Mouse (Mus musculus): ENCODE measurements around the gene Idnk. TPM values are rescaled to one million over a fixed set of nuclear protein-coding genes. Genes with fewer than 3 reads are reported as not detected.

Idnk gene
- polyA plus RNA-seq (2017; shearing (Covaris generic)), result 138 TPM

DNA sequence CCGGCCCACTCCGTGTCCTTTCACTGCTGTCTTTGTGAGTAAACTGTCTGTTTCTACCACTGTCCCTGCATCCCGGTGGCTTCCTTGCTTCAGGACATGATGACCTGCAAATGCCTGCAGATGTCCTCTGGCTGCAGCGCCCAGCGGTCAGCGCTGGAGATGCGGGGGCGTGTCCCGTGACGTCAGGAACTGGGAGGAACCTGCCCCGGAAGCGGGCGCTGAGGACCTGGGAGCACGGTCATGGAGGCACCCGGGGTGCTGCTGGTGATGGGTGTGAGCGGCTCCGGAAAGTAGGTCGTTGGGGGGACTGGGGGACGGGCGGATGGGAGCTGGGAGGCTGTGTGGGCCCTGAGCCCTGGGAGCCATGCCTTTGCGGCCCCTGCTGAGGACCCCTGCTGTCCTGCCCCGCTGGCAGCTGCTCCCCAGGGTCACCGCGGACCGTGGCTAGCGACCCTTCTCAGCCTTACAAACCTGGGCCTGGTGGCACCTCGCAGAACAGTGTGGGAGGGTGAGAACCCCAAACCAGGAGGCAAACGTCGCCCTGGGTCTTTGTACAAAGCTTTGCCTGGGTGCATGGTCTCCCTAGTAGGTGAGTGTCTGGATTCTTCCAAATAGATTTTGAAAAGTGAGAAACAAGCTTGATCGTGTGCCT lies at the start of gene Idnk:
TSS of gene Idnk (plus strand) at position 203 of the 652 bp plus-strand sequence.

DNA sequence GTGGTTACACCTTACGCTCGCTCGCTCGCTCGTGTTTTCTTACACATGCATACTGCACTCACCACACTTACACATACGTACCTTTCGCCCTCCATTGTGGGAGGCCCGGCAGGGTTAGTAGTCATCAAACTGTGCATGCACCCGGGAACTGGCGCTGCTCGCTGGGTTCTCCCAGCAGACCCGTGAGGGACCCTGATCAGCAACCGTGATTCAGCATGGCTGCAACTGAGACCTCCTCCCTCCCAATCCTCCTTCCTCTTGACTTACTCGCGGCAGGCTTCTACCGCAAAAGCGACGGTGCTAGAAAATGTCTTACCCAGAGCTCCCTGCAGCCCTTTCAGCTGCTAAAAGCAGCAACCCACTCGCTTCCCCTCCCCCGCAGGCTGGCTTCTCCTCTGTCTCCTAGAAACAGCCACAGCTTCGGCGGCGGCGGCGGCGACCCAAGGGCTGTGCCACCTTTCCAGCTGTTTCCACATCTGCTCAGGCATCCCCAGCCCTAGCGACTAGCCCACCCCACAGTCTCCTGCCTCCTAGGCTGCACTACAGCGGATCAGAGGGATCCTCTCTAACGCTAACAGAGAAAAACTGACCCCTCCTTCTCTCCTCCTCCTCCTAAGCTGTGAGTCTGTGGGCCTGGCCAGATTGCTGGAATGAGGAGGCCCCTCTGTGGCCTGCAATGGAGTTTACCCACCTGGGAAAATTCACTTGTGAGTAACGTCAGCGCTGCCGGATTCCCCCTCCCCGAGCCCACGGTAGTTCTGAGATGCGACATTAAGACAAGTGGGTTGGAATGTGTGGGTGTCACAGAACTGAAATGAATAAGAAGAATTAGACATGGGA lies 44.2 kb upstream of the Idnk start, which contains the start of gene Klhl3:
TSS of gene Klhl3 (minus strand) at position 532 of the 840 bp plus-strand sequence.

DNA sequence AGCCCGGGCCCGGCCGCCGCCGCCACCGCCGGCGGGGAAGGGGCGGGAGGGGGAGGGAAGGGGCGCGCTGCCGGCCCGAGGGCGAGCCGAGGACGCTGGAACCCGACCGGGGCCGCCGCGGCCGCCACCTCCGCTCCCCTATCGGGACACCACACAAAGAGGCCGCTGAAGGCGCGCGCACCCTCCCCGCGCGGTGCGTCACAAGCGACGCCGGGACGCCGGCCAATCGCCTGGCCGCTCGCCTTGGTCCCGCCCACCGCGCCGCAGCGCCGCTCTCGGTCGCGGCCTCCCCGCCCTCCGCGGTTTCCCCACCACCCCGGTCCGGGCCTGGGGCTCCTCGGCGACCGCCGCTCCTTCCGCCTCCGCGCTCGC lies 29.1 kb upstream of the Idnk start, which contains the start of gene Hnrnpa0:
TSS of gene Hnrnpa0 (minus strand) at position 161 of the 372 bp plus-strand sequence.

Other genes with a start within 250 kb of the Idnk start
- gene Spock1, start 249.3 kb upstream of the Idnk start, polyA plus RNA-seq (2017; shearing (Covaris generic)), result not detected
- 2.8 TPM for gene Klhl3, start 44.1 kb upstream of the Idnk start, polyA plus RNA-seq (2017; shearing (Covaris generic))
- gene Hnrnpa0, start 29.1 kb upstream of the Idnk start, polyA plus RNA-seq (2017; shearing (Covaris generic)), result 74.7 TPM
- gene Ubqln1, start 58.0 kb downstream of the Idnk start, polyA plus RNA-seq (2017; shearing (Covaris generic)), result 187 TPM
- gene Gkap1, start 118.0 kb downstream of the Idnk start, polyA plus RNA-seq (2017; shearing (Covaris generic)), result 1.1 TPM
- gene Kif27, start 201.5 kb downstream of the Idnk start, polyA plus RNA-seq (2017; shearing (Covaris generic)), result not detected
- 15.4 TPM for gene 2210016F16Rik, start 227.6 kb downstream of the Idnk start, polyA plus RNA-seq (2017; shearing (Covaris generic))
- gene Rmi1, start 244.6 kb downstream of the Idnk start, polyA plus RNA-seq (2017; shearing (Covaris generic)), result 40.5 TPM
- 1,952 TPM for gene Hnrnpk, start 245.7 kb downstream of the Idnk start, polyA plus RNA-seq (2017; shearing (Covaris generic))